Mouse (Mus musculus) B cell, adult 62 days (primary cell): ENCODE results near the gene Vmn2r2. TPM values are rescaled to one million over a fixed set of nuclear protein-coding genes. Genes with fewer than 3 reads are reported as not detected.

ENCODE experiments used
- total RNA-seq: library from RNA; stranded (reverse); gene quantifications from 4 replicates; pipeline ENCODE4 v1.2.4, GENCODE M21; 2023

Gene Vmn2r2
- total RNA-seq, result not detected in 4 replicates

GRCm38 (mm10) chr3:64141878-64142508, at the start of gene Vmn2r2:
TSS of gene Vmn2r2 (minus strand) at chr3:64141928.

GRCm38 (mm10) chr3:64081247-64081646, 60.5 kb downstream of the Vmn2r2 start, which contains the start of gene Vmn2r1:
TSS of gene Vmn2r1 (plus strand) at chr3:64081547.

Other genes with a start within 250 kb of the Vmn2r2 start
- 1.9 to 4.7 TPM (median 3.7 TPM) in 4 replicates for gene Plch1, start 242.5 kb downstream of the Vmn2r2 start, total RNA-seq
- 2.7 to 4.0 TPM (median 3.1 TPM) in 4 replicates for gene E130311K13Rik, start 212.5 kb downstream of the Vmn2r2 start, total RNA-seq
- gene Slc33a1, start 177.2 kb downstream of the Vmn2r2 start, total RNA-seq, result 9.1 to 10.6 TPM (median 9.4 TPM) in 4 replicates
- gene Gmps, start 165.8 kb downstream of the Vmn2r2 start, total RNA-seq, result 14.9 to 16.5 TPM (median 15.7 TPM) in 4 replicates
- 0.09 TPM in 1 of 4 replicates, not detected in the others for gene Vmn2r1, start 60.4 kb downstream of the Vmn2r2 start, total RNA-seq
- not detected in 4 replicates for gene Vmn2r3, start 147.8 kb upstream of the Vmn2r2 start, total RNA-seq